Mouse (Mus musculus): ENCODE data around the gene Olfr180.

Gene Olfr180

GRCm38 (mm10) chr16:58929292-58929691 is at the start of gene Olfr180:
Gene Olfr180, minus strand, starts transcription at chr16:58929392.
- no peak for DNase-seq

DNA sequence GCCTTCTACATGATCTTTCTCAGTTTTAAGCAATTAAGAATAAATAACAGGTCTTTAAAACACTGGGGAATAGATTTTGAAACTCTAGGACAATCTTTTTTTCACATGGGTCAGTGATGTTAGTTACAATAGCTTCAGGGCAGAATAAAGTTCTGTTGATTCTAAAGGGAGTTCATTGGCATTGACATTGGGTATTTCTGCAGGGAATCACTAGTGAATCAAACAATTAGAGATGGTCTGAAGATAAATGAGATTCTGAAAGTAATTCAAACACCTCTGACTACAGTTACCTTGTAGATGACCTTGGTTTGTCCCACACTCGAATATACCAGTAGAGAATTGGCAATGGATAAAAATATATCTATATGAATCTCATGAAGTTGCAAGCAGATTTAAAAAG is 537 bp downstream of the Olfr180 start, which contains the start of gene Olfr181:
TSS of gene Olfr181 (minus strand) at position 101 of the 400 bp plus-strand sequence.
- DNase-seq: no peak

DNA sequence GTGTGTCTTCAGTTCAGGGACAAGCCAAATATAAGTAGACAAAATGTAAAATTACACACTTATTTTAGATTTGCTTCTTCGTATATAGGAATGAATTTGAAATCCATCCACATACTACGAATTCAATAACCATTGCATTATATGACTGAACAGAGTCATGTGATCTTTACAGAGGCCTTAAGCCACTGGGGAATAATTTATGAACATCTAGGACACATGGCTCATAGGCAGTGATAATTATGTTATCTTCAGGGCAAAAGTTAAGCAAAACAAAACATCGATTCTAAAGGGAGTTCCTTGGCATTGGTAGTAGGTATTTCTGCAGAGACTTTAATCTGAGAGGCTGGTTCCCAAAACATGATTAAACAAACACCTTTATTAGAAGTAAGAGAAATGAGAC is 37.2 kb downstream of the Olfr180 start, which contains the start of gene Olfr178:
TSS of gene Olfr178 (minus strand) at position 101 of the 400 bp plus-strand sequence.
- DNase-seq: no peak

- DNase-seq: no peak
These were observed 44.8 kb downstream of the Olfr180 start for GRCm38 (mm10) chr16:58884416-58884815.

GRCm38 (mm10) chr16:58874668-58875067 is 54.5 kb downstream of the Olfr180 start, which contains the start of gene Olfr177:
Gene Olfr177, minus strand, starts transcription at chr16:58874768.
- no peak for DNase-seq
